In the genomic region with DNA sequence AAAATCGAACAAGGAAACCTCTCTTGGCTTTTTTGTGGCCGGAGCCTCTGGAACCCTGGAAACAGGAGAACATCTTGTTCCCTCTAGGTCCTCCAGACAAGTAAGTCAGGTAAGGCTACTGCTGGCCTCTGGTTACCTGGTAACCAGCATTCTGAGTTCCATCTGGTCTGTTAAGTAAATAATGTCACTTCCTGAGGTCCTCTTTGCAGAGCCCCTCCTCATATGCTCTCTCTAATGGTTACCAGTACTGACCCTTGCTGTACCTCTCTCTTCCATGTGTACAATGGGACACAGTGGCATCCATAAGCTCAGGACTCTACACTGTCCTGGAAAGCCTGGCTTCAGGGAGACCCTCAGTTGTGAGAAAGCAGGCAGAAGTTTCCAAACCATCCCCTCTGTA, we compare ENCODE assay signal across 10 mouse cellular contexts. TPM values are rescaled to one million over a fixed set of nuclear protein-coding genes. Genes with fewer than 3 reads are reported as not detected.
DNase-seq lines count a peak whose midpoint lies in the region; ATAC-seq and TF ChIP-seq lines count a peak whose summit lies in the region.
"Not testable (repeated sequence)": the region's sequence is repeated elsewhere in the genome, so short reads cannot be mapped to it uniquely, and the experiment has no call there.
"Had no signal": no experiment of that assay in that cellular context is flagged by ENCODE, and none has a peak within 500 bp of the region (broad histone marks: within the 10 kb centered on the region; RNA-seq: fewer than 3 reads in every experiment).

Gene Gm6309, minus strand, starts transcription at position 101 of the 400 bp plus-strand sequence.

- H3K4me2 ChIP-seq in forebrain, embryonic 11.5 days (ENCODE audit: low read depth, low read length, severe bottlenecking) = not testable (repeated sequence)

- H3K9me3 ChIP-seq in forebrain, embryonic 11.5 days (ENCODE audit: control insufficient read depth, low read length); heart, embryonic 10.5 days: not testable (repeated sequence)

- 82% methylated on average over 2 of the region's 2 CpGs for WGBS in forebrain, embryonic 11.5 days
- 83% methylated on average over 2 of the region's 2 CpGs for WGBS in heart, embryonic 10.5 days

- H3K9ac ChIP-seq in forebrain, embryonic 11.5 days (ENCODE audit: low read length) = not testable (repeated sequence)

- not testable (repeated sequence) for TF ChIP-seq CTCF in testis, adult 2 months (IDR thresholded peaks at IDR 0.05; ENCODE audit: control insufficient read depth, insufficient read depth, insufficient replicate concordance, low read depth, low read length)

- TF ChIP-seq POLR2A in testis, adult 2 months (IDR thresholded peaks at IDR 0.05; ENCODE audit: control insufficient read depth, low read depth, low read length) = not testable (repeated sequence)

- not testable (repeated sequence) for H3K36me3 ChIP-seq in forebrain, embryonic 11.5 days (ENCODE audit: control insufficient read depth, insufficient read depth, low read length); heart, embryonic 10.5 days; testis, adult 2 months (ENCODE audit: control insufficient read depth, insufficient read depth, low read length)

- ATAC-seq in forebrain, embryonic 11.5 days (replicated peaks; ENCODE audit: low FRiP score) = not testable (repeated sequence)

- H3K27ac ChIP-seq in forebrain, embryonic 11.5 days (ENCODE audit: low read depth, low read length); heart, embryonic 10.5 days: not testable (repeated sequence)
- H3K27ac ChIP-seq in testis, adult 2 months (ENCODE audit: control insufficient read depth, insufficient read depth, low read depth, low read length) = peak within 1 kb of the TSS; percentile 13; the same call in 1 of the 2 replicates

- not testable (repeated sequence) for H3K4me1 ChIP-seq in forebrain, embryonic 11.5 days (replicated peaks; ENCODE audit: control insufficient read depth, insufficient read depth, low read length); heart, embryonic 10.5 days; testis, adult 2 months (ENCODE audit: control insufficient read depth, insufficient read depth, low read length)

- DNase-seq in forebrain, embryonic 11.5 days (ENCODE audit: low spot score) = peak; percentile 4
- DNase-seq in heart, embryonic 10.5 days (ENCODE audit: low spot score) = peak; percentile 10

- H3K4me3 ChIP-seq in forebrain, embryonic 11.5 days (ENCODE audit: low read depth, low read length); heart, embryonic 10.5 days: not testable (repeated sequence)
- peak within 1 kb of the TSS; percentile 80 for H3K4me3 ChIP-seq in testis, adult 2 months (ENCODE audit: control insufficient read depth, low read depth, low read length)

- H3K27me3 ChIP-seq in forebrain, embryonic 11.5 days (ENCODE audit: control insufficient read depth, insufficient read depth, low read length); heart, embryonic 10.5 days (ENCODE audit: insufficient read depth, poor library complexity, severe bottlenecking); testis, adult 2 months (ENCODE audit: control insufficient read depth, insufficient read depth, low read length): not testable (repeated sequence)

RNA-seq across cellular contexts. Expression of gene Gm6309, which starts in this region (rescaled TPM):
- polyA plus RNA-seq in forebrain, embryonic 11.5 days (2014; fragmentation: Nextera tagmentation; extraction: Ambion mirVana) = not detected in 2 replicates
- polyA plus RNA-seq in heart, embryonic 10.5 days (2016; fragmentation: Nextera tagmentation; extraction: Ambion mirVana) = not detected in 2 replicates
- polyA plus RNA-seq in testis, adult 2 months (2012; rRNA removed) = 36.0 and 46.9 TPM in 2 replicates
- polyA plus RNA-seq: activated CD4-positive, CD25-positive, alpha-beta regulatory T cell, adult 4 months; adrenal gland, adult 2 months; brain, embryonic 14.5 days; C2C12; CD4-positive, CD25-positive, alpha-beta regulatory T cell, adult 4 months; G1E; Patski had no signal

Comparison
In these comparisons a context has a peak if more than half of its experiments do, and no peak if none do; other contexts are left out.
1. RNA of gene Gm6309 (polyA plus RNA-seq): 36.0 to 46.9 TPM in testis, adult 2 months; not detected in forebrain, embryonic 11.5 days and not detected in heart, embryonic 10.5 days; every median in the first group is over 10 times any median in the second.
2. Peak in DNase-seq in forebrain, embryonic 11.5 days; RNA of the gene not detected or under 1 TPM.
3. Peak in DNase-seq in heart, embryonic 10.5 days; RNA of the gene not detected or under 1 TPM.